Mouse (Mus musculus) limb, embryonic 13.5 days (tissue): ENCODE data around the gene Smad6. TPM values are rescaled to one million over a fixed set of nuclear protein-coding genes. Genes with fewer than 3 reads are reported as not detected.
A peak's percentile ranks its signal among the peaks of the same experiment; 100 is the strongest.

Source experiments
- ATAC-seq: fragments of 200-750 bp; cut with Nextera tagmentation; 2 replicates; pipeline ENCODE4 v1.8.0; 2017; ENCODE audit warnings: low read depth, moderate number of reproducible peaks, moderate TSS enrichment; ENCODE audit not compliant: low FRiP score
- H3K27ac ChIP-seq: fragments of 300-500 bp; sonication (generic); 2 replicates; pipeline ENCODE4 v1.5.1; 2015; ENCODE audit warnings: inconsistent platforms, mild to moderate bottlenecking, moderate library complexity
- H3K27me3 ChIP-seq: fragments of 300-500 bp; sonication (generic); 2 replicates; pipeline ENCODE4 v1.6.1; 2015; ENCODE audit warnings: mild to moderate bottlenecking, inconsistent platforms
- H3K36me3 ChIP-seq: fragments of 300-500 bp; sonication (generic); 2 replicates; pipeline ENCODE4 v1.6.1; 2015; ENCODE audit warnings: inconsistent platforms, mild to moderate bottlenecking, moderate library complexity
- H3K4me1 ChIP-seq: fragments of 300-500 bp; sonication (generic); 2 replicates; pipeline ENCODE4 v1.6.1; 2015; ENCODE audit warnings: inconsistent platforms
- H3K4me2 ChIP-seq: fragments of 300-500 bp; sonication (generic); replicated peaks from 2 replicates; pipeline ENCODE4 v1.6.1; 2015; ENCODE audit warnings: inconsistent platforms, mild to moderate bottlenecking, moderate library complexity
- H3K4me3 ChIP-seq: fragments of 300-500 bp; sonication (generic); 2 replicates; pipeline ENCODE4 v1.5.1; 2015; ENCODE audit warnings: moderate library complexity, mild to moderate bottlenecking, inconsistent platforms
- H3K9ac ChIP-seq: fragments of 300-500 bp; sonication (generic); 2 replicates; pipeline ENCODE4 v1.6.1; 2015; ENCODE audit warnings: mild to moderate bottlenecking, inconsistent platforms
- H3K9me3 ChIP-seq: fragments of 300-500 bp; sonication (generic); 2 replicates; pipeline ENCODE4 v1.6.1; 2016; ENCODE audit warnings: inconsistent platforms
- WGBS: fragments of 180-500 bp; shearing (Covaris S2); methylation state at CpG from one replicate; pipeline ENCODE4 v1.1.7; 2015; 5-methylcytosine and 5-hydroxymethylcytosine counted together
- polyA plus RNA-seq: library from polyadenylated mRNA; unstranded; fragments of >200 nt; fragmentation: Nextera tagmentation; extraction: Ambion mirVana; gene quantifications from 2 replicates; pipeline ENCODE4 v1.2.1, GENCODE M21; 2015

Smad6 gene
- polyA plus RNA-seq, 1 experiment from 2014 or later = 10.8 TPM

DNA sequence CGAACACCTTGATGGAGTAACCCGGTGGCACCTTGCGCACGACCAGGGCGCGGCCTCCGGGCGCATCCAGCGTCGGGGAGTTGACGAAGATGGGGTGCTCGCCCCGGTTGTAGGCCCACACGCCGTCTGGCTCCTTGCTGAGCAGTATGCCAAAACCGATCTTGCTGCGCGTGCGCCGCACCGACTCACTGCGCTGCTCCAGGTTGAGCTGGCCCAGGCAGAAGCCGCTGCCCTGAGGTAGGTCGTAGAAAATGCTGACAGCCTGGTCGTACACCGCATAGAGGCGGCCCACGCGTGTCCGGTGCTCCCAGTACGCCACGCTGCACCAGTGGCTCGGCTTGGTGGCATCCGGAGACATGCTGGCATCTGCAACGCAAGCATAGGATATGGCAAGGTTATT lies 68.2 kb downstream of the Smad6 start:
- Histone ChIP-seq H3K4me2 (no peak overlapping the region), H3K4me1 (peaks cover 37% of the 10 kb centered on the region), H3K9me3 (no peaks in the 10 kb centered on the region), H3K27ac (no peak overlapping the region), H3K4me3 (no peak overlapping the region), H3K9ac (no peak overlapping the region), H3K36me3 (peaks cover 32% of the 10 kb centered on the region), H3K27me3 (no peaks in the 10 kb centered on the region)
- 73% methylated on average over 35 of the region's 35 CpGs for WGBS
- no peak for ATAC-seq

DNA sequence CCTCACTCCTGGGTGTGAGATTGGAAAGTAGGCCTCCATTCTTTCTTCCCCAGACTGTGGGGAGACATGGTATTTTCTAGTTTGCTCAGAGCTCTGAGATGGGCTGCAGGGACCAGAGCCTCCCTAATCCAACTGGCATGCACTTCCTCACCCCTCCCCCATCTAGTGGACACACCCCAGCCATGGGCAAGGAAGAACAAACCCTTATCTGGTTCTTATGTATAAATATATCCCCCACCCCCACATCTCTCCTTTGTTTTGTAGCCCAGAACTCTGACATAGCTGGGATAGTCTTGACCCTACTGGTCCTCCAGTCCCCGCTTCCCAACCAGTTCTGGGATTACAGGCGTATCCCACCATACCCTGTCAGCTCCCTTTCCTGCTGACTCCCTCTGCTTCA lies 69.3 kb downstream of the Smad6 start:
- H3K4me1 ChIP-seq = peaks cover 26% of the 10 kb centered on the region
- no peaks in the 10 kb centered on the region for H3K9me3 ChIP-seq
- H3K36me3 ChIP-seq = peaks cover 32% of the 10 kb centered on the region
- 96% methylated on average over 2 of the region's 2 CpGs for WGBS
- ATAC-seq = no peak
- no peaks in the 10 kb centered on the region for H3K27me3 ChIP-seq
- H3K4me3 ChIP-seq = no peak overlapping the region
- H3K9ac ChIP-seq = no peak overlapping the region
- H3K27ac ChIP-seq = no peak overlapping the region
- no peak overlapping the region for H3K4me2 ChIP-seq

- no peak overlapping the region for H3K4me2 ChIP-seq
- no peak for ATAC-seq
- peaks cover 12% of the 10 kb centered on the region; the same call in 1 of the 2 replicates for H3K4me1 ChIP-seq
- H3K27me3 ChIP-seq = no peaks in the 10 kb centered on the region
- H3K9ac ChIP-seq = no peak overlapping the region
- no peaks in the 10 kb centered on the region for H3K9me3 ChIP-seq
- H3K4me3 ChIP-seq = no peak overlapping the region
- H3K36me3 ChIP-seq = peaks cover 32% of the 10 kb centered on the region
- 23% methylated on average over 4 of the region's 4 CpGs for WGBS
- H3K27ac ChIP-seq = peak overlapping the region; percentile 28; the same call in 1 of the 2 replicates
These were observed 71.5 kb downstream of the Smad6 start for GRCm38 (mm10) chr9:63950357-63950756.

- no peak overlapping the region for H3K4me3 ChIP-seq
- H3K27ac ChIP-seq = no peak overlapping the region; the same call in 1 of the 2 replicates
- no peaks in the 10 kb centered on the region for H3K9me3 ChIP-seq
- no peak for ATAC-seq
- peaks cover 10% of the 10 kb centered on the region; the same call in 1 of the 2 replicates for H3K4me1 ChIP-seq
- no peak overlapping the region for H3K4me2 ChIP-seq
- 62% methylated on average over 4 of the region's 4 CpGs for WGBS
- H3K9ac ChIP-seq = no peak overlapping the region
- H3K27me3 ChIP-seq = no peaks in the 10 kb centered on the region
- H3K36me3 ChIP-seq = peaks cover 32% of the 10 kb centered on the region
These were observed 72.5 kb downstream of the Smad6 start for GRCm38 (mm10) chr9:63949393-63949792.

DNA sequence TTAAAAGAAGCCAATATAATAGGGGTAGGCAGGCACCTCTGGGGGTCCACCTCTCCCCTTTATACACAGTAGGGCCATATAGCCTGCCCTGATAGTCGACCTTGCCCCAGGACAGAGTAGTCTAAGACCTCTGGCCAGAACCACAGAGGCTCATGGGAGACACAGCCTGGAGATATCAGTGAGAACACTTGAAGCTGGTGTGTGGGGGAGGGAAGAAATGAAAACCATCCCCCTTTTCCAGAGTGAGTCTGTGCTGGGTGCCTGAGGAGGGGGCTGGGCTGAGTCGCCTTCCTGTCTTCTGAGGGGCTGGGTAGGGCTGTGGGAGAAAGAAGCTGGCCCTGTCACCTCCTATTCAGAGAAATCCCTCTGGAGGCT lies 79.3 kb downstream of the Smad6 start:
- ATAC-seq = peak; percentile 48; the same call in 1 of the 2 replicates
- no peaks in the 10 kb centered on the region for H3K9me3 ChIP-seq
- H3K36me3 ChIP-seq = no peaks in the 10 kb centered on the region
- H3K4me2 ChIP-seq = 0 out of 2 replicates have a peak overlapping the region, but pooled peaks have one; percentile 16
- H3K9ac ChIP-seq = no peak overlapping the region; the same call in 1 of the 2 replicates
- 27% methylated on average over 2 of the region's 2 CpGs for WGBS
- H3K27ac ChIP-seq = peak overlapping the region; percentile 91; the same call in 1 of the 2 replicates
- H3K4me1 ChIP-seq = peaks cover 30% of the 10 kb centered on the region
- H3K27me3 ChIP-seq = no peaks in the 10 kb centered on the region
- H3K4me3 ChIP-seq = no peak overlapping the region

- H3K36me3 ChIP-seq = no peaks in the 10 kb centered on the region
- no peaks in the 10 kb centered on the region for H3K27me3 ChIP-seq
- peak overlapping the region; percentile 54 for H3K9ac ChIP-seq
- ATAC-seq = no peak; the same call in 1 of the 2 replicates
- H3K4me2 ChIP-seq = 0 out of 2 replicates have a peak overlapping the region, but pooled peaks have one; percentile 16
- no peaks in the 10 kb centered on the region for H3K9me3 ChIP-seq
- WGBS = 44% methylated on average over 12 of the region's 12 CpGs
- H3K27ac ChIP-seq = peak overlapping the region; percentile 91
- peaks cover 33% of the 10 kb centered on the region for H3K4me1 ChIP-seq
- H3K4me3 ChIP-seq = no peak overlapping the region
These were observed 79.9 kb downstream of the Smad6 start for GRCm38 (mm10) chr9:63941747-63942607.

GRCm38 (mm10) chr9:63936256-63936655 lies 85.6 kb downstream of the Smad6 start:
- Histone ChIP-seq H3K27ac (no peak overlapping the region), H3K9ac (no peak overlapping the region), H3K4me1 (peaks cover 26% of the 10 kb centered on the region), H3K9me3 (no peaks in the 10 kb centered on the region), H3K27me3 (no peaks in the 10 kb centered on the region), H3K4me2 (no peak overlapping the region), H3K36me3 (no peaks in the 10 kb centered on the region), H3K4me3 (no peak overlapping the region)
- no peak for ATAC-seq
- 84% methylated on average over 5 of the region's 5 CpGs for WGBS

DNA sequence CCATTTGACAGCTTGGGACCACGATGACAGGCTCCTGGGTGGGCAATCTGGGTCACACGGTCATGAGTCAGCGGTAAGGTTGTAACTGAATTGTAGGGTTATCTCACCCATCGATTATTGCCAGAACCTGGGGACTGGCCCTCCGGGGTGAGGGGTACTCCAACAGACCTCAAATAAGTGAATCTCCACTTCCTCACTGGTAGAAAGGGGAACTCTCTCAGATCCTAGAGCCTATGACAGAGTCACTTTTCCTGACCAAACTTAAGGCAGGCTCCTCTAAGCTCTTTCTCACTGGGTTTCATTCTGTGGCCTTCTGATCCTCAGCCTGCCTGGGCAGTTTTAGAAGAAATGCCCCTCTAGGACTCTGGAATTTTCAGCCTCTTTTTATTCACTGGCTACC lies 88.8 kb downstream of the Smad6 start:
- WGBS = 22% methylated on average over 5 of the region's 5 CpGs
- Histone ChIP-seq H3K9me3 (no peaks in the 10 kb centered on the region), H3K4me2 (no peak overlapping the region), H3K4me1 (peaks cover 37% of the 10 kb centered on the region), H3K27me3 (peaks cover 7% of the 10 kb centered on the region; the same call in 1 of the 2 replicates), H3K9ac (no peak overlapping the region), H3K36me3 (no peaks in the 10 kb centered on the region), H3K4me3 (no peak overlapping the region), H3K27ac (no peak overlapping the region)
- ATAC-seq = no peak

DNA sequence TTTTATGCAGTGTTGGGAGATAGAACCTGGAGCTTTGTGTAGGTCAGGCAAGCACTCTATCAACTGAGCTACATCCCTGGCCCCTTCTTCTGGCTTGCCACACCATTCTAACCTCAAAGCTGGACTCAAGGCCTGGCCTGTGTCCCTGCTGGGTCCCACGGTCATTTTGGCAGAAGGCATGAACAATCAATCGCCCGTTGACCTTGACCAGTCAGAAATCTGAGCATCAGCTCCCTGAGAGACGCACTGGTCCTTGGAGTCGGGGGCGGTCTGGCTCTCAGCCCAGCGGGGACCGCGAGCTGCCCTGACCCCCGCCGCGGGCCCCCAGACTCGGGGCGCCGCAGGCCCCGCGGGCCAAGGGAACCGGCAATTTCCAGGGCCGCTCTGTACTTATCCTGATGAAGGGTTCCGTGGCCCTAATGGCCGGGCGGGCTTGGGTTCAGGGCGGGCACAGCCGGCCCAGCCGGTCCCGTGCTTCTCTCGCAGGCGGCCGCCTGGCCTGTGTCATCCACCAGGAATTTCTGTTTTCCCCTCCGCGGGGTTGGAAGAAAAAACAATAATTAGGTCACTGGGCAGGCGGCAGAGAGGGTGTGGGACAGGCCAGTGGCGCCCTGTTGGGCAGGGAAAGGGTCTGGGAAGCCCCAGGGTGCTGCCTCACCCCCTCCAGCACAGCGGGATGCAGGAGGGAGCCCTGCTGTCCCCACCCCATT lies 94.4 kb downstream of the Smad6 start:
- H3K27me3 ChIP-seq = peaks cover 15% of the 10 kb centered on the region; the same call in 1 of the 2 replicates
- no peaks in the 10 kb centered on the region for H3K36me3 ChIP-seq
- peak overlapping the region; percentile 27 for H3K4me3 ChIP-seq
- peaks cover 35% of the 10 kb centered on the region for H3K4me1 ChIP-seq
- 4% methylated on average over 32 of the region's 34 CpGs for WGBS
- no peak overlapping the region; the same call in 1 of the 2 replicates for H3K27ac ChIP-seq
- H3K4me2 ChIP-seq = peak overlapping the region; percentile 63
- H3K9ac ChIP-seq = peak overlapping the region; percentile 62
- no peaks in the 10 kb centered on the region for H3K9me3 ChIP-seq
- no peak for ATAC-seq

GRCm38 (mm10) chr9:63926377-63926776 lies 95.5 kb downstream of the Smad6 start:
- Histone ChIP-seq H3K4me1 (peaks cover 35% of the 10 kb centered on the region), H3K36me3 (no peaks in the 10 kb centered on the region), H3K9ac (no peak overlapping the region), H3K9me3 (0 out of 2 replicates have a peak, but pooled peaks cover 5% of the 10 kb centered on the region), H3K4me3 (no peak overlapping the region), H3K27me3 (peaks cover 15% of the 10 kb centered on the region; the same call in 1 of the 2 replicates), H3K27ac (no peak overlapping the region; the same call in 1 of the 2 replicates), H3K4me2 (no peak overlapping the region)
- WGBS = 77% methylated on average over 7 of the region's 7 CpGs
- ATAC-seq = no peak

GRCm38 (mm10) chr9:63923190-63923717 lies 98.6 kb downstream of the Smad6 start:
- 74% methylated on average over 9 of the region's 9 CpGs for WGBS
- Histone ChIP-seq H3K27ac (no peak overlapping the region), H3K36me3 (no peaks in the 10 kb centered on the region), H3K4me2 (no peak overlapping the region), H3K27me3 (peaks cover 10% of the 10 kb centered on the region; the same call in 1 of the 2 replicates), H3K9ac (no peak overlapping the region), H3K4me1 (peaks cover 24% of the 10 kb centered on the region), H3K4me3 (no peak overlapping the region), H3K9me3 (0 out of 2 replicates have a peak, but pooled peaks cover 5% of the 10 kb centered on the region)
- no peak for ATAC-seq

GRCm38 (mm10) chr9:63919708-63920107 lies 102.2 kb downstream of the Smad6 start:
- ATAC-seq = no peak
- H3K4me2 ChIP-seq = no peak overlapping the region
- no peaks in the 10 kb centered on the region for H3K36me3 ChIP-seq
- WGBS = 73% methylated on average over 3 of the region's 3 CpGs
- H3K27me3 ChIP-seq = no peaks in the 10 kb centered on the region
- H3K9ac ChIP-seq = no peak overlapping the region
- H3K4me3 ChIP-seq = no peak overlapping the region
- no peak overlapping the region for H3K27ac ChIP-seq
- 0 out of 2 replicates have a peak, but pooled peaks cover 4% of the 10 kb centered on the region for H3K4me1 ChIP-seq
- H3K9me3 ChIP-seq = 0 out of 2 replicates have a peak, but pooled peaks cover 5% of the 10 kb centered on the region
